Mouse (Mus musculus): ENCODE results near the gene Rffl. TPM values are rescaled to one million over a fixed set of nuclear protein-coding genes. Genes with fewer than 3 reads are reported as not detected.

The Rffl gene
- total RNA-seq, 2 experiments from 2014 or later: 11.0 to 11.7 TPM

DNA sequence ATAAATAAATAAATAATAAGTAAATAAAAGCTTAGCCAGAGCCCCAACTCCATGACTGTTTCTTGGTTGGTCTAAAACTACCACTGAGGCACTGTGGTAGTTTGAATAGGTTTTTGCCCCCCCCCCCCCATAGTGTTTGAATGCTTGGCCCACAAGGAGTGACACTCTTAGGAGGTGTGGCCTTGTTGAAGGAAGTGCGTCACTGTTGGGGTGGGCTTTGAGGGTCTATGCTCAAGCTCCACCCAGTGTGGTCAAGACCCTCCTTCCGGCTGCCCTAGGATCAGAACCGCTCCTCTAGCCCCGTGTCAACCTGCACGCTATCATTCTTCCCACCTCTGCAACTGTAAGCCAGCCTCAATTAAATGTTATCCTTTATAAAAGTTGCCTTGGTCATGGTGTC lies 4.6 kb upstream of the Rffl start:
- DNase-seq (ENCODE audit: low spot score in 2 of 2): no peak

DNA sequence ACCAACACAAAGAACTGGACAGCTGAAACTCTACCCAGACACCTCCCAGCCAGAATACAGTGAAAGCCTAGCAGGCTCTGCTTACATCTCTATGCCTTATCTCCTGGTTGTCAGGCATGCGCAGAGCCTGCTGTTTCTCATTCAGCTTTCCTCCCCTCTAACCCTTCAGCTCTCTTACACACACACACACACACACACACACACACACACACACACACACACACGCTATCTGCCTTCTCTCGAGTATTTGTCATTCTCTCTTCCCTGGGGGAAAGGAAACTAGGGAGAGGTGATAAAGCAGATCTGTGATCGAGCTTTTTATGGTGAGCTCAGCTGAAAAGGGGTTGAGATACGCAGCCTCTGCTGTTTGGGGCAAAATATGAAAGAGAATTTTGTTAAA lies 3.9 kb upstream of the Rffl start:
- no peak for DNase-seq (ENCODE audit: low spot score in 2 of 2)

DNA sequence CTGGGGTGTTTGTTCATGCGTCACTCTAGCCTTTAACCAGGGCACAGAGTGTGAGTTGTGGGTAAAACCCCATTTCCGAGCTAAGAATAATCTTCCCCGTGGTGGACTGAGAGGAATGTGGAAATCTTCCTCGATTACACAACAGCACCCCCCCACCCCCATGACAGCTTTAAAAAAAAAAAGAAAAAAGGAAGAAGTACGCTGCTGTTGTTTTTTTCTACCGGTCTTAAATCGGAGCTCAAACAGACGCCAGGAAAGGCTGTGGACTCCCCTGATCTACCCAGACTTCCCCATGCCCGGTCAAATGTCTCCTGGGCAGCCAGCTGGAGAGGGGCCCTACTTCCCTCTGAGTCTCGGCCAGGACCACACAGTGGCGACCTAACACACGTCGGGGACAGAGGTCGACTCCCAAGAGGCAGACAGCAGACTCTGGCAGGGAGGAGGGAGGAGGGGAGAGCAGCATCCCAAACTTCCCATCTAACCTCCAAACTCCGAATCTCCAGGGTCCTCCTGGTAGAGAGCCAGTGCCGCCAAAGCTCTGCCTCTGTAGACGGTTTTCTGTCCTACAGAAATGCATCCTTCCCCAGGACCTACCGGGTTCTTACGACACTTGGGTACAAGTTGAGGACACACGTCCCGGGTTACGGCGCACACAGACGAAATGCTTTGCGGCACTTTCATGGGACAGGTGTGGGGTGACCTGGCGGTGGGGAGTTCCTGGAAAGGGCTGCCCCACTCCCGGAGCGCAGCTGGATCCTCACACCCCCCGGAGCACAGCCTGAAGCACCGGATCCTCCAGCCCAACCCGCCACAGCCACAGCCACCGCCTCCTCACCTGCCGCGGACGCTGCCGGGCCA lies 608 bp downstream of the Rffl start:
- peak in 1 of 2 experiments; percentile 33 for DNase-seq (ENCODE audit: low spot score in 2 of 2)

DNA sequence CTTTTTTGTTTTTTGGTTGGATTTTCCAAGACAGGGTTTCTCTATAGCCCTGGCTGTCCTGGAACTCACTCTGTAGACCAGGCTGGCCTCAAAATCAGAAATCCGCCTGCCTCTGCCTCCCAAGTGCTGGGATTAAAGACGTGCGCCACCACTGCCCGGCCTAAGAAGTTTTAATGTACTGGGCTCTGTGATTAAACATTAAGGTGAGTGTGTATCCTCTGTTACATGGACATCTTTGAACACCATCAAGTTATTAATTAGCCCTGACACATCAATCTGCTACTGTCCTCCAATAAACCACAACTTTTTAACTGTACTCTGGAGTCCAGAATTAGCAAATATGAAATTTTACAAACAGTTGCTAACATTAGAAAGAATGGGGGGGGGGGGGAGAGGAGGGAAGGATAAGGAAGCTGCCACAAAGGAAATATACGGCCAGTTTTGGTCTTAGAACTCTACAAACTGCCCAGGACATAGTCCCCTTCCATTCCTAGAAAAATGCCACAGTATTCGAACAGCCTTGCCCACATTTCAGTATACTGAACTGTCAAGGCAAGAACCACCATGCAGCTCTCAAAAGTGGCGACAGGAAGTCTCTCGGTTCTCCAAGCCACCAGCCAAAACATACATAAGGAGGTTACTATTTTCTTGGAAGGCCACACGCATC lies 1.4 kb downstream of the Rffl start:
- DNase-seq (ENCODE audit: low spot score in 2 of 2): no peak

DNA sequence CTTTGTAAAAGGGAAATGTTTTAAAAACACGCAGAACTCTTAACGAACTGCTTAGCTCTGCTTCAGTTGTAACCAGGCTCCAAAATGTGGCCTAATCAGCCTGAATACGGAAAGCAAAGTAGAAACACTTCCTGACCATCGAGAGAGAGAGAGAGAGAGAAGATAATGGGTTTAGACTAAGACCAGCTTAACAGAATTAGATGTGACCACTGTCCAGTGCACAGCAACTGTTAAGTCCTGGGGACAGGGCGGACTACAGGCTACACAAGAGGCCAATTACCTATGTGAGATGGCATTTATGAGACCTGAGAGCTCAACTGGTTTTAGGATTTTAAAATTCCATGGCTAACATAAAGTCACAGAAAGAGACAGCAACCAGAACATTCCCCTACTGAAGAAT lies 3.1 kb downstream of the Rffl start:
- DNase-seq (ENCODE audit: low spot score in 2 of 2): no peak

DNA sequence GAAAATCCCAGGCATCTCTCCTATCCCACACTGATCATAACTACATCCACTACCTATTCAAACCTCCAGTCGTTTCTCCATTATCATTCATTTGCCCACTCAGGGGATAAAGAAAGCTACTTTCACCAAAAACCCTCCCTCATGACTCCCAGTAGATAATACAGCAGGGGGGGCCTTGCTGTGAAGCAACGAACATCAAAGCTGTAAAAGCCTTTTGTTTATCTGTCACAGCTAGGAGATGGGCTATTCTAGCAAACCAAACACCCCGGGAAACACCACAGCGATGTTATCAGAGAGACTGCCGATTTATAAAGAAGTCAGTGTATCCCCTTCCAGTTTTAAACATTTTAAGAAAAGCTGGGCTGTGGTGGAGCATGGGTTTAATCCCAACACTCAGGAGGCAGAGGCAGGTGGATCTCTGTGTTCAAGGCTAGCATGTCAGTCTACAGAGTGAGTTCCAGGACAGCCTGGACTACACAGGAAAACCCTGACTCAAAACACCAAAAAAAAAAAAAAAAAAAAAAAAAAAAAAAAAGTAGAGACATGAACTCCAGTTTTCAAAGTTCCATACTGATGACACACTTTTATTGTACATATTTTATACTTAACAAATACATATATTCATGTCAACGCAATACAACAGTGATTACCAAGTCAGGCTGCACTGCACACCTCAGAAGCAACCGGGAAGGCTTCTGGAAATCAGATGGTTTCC lies 4.0 kb downstream of the Rffl start:
- DNase-seq (ENCODE audit: low spot score in 2 of 2): no peak

DNA sequence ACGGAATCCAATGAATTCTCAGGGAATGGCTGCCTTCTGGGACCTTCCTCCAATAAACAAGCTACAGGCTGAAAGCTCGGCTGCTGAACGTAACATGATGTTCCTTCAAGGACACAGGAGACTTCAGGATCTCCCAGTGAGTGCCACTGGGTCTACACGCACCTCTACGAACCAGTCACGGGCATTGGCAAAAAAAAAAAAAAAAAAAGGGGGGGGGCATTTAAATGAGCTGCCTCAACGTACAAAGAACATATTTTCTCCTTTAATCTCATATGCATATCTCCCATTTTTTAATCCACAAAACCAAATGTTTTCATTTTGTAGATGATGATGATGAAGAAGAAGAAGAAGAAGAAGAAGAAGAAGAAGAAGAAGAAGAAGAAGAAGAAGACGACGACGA lies 5.1 kb downstream of the Rffl start:
- DNase-seq (ENCODE audit: low spot score in 2 of 2): no peak

DNA sequence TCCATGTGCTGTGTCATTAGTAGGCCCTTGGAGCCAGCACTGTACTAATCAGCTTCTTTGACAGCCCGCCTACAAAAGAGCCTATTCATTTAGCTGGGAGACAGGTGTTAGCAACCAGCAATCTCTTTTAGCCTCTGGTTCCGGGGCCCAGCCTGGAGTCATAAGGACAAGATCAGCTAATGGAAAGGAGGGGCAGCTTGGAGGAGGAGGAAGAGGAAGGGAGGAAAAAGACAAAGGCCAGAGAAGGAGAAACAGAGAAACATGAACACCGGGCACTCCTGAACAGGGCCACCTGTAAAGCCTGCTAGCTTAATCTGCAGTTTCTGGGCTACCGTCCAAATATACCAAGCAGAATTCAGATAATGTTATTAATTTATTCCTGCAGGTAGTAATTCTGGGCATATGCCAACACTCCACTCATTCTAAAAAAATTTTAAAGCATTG lies 7.5 kb downstream of the Rffl start:
- no peak for DNase-seq (ENCODE audit: low spot score in 2 of 2)

DNA sequence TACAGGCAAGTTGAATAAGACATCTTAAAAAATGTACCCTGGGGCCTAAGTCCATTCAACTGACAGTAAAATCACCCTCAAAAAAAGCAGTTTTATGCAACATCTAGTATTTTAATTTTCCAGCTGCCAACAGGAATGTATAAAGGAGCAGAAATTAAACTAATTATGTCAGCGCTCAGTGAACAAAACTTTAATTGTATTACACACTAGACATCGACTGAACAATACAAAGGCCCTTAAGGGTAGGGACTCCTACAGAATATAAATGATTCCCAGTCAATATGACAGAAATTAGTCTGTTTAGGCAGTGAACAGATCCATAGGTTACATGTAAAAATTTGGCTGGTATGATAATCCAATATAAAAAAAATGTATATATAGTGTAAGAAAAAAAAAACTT lies 8.0 kb downstream of the Rffl start:
- no peak for DNase-seq (ENCODE audit: low spot score in 2 of 2)

DNA sequence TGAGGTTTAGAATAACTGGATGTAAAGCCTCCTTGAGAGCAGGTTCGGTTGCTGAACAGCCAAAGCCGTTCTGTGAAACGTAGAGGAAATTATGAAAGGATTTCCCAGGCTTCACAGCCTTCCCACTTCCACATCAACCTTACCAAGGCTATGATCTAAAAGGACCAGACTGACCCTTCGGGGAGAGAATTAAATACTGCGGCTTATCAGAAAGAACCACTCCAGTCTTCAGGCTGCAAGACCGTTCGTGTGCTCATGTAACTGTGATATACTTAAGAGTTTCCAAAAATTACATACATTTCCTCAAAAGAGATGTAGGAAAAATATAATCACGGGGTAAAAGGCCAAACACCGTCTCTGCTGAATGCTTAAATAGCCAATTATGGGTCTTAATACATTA lies 8.4 kb downstream of the Rffl start:
- DNase-seq (ENCODE audit: low spot score in 2 of 2): no peak

DNA sequence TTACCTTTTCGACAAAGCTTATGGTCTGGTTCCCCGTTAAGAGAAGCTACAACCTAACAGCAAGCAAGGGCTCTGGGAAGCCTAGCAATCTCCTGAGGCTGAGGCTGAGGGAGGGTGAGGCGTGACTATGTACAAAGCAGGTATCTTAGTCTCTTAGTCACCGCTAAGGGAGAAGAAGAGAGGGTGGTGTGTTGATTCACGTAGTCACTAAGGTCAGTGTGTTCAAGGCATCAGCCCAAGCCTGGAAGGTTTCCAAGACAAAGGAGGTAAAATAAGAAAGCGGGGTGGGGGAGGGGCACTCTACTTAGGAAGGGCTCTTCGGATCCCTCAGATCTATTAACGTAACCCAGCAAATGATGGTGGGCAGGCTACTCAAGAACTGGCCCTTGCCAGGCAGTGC lies 9.5 kb downstream of the Rffl start:
- no peak for DNase-seq (ENCODE audit: low spot score in 2 of 2)

DNA sequence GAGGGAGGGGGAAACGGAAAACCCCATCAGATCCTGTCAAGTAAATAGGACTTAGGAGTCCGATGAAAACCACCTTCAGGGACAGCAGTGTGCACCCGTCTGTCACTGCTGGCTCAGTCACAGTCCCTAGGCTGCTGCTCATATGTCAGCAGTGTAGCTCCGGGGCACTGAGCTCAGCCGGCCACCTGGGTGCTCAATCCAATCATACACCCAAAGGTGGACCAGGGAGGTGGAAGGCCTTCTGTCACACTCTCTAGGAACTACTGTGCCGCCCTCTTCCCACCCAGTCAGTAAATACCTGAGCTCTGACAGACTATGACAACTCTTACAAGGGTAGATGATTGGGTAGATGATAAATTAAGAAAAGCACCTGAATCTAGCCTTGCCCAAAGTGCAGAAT lies 10.3 kb downstream of the Rffl start:
- DNase-seq (ENCODE audit: low spot score in 2 of 2): no peak

DNA sequence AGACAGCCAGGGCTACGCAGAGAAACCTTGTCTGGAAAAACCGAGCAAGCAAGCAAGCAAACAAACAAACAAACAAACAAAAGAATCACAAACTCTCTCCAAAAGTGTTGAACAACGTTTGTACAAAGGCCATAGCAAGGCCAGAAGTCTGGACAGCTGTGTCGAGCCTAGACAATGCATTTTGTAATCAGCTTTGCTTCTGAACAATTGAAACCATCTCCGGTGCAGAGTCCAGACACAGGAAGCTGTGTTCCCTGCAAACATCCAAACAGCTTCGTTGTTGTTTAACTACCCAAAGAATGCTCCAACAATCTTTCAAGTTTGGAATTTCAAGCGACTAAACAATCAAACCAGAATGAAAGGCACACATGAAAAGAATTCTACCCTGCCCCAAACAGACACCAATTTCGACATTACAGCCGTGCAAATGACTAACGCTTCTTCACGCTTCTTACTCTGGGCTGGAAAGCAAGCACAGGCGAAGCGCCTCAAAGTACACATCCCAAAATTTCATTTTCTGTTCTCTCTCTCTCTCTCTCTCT lies 13.6 kb downstream of the Rffl start:
- DNase-seq (ENCODE audit: low spot score in 2 of 2): no peak

DNA sequence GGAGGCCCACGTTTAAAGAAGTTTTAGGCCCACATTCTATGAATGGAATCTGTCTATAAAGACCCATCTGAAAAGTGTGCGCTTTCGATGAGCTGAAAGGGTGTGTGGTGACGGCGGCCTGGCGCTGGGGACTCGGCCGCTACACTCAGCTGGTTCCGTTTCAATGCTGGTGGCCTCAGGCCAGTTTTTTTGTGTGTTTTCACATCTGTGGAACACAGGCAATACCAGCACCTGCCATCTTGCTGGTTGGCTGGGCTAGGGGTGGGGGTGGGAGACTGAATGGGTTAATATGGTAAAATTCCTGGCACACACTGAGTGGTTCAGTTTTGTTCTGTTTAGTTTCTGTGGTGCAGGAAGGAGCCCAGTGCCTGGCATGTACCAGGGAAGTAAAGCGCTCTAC lies 15.0 kb downstream of the Rffl start:
- peak in 1 of 2 experiments; percentile 28 for DNase-seq (ENCODE audit: low spot score in 2 of 2)

DNA sequence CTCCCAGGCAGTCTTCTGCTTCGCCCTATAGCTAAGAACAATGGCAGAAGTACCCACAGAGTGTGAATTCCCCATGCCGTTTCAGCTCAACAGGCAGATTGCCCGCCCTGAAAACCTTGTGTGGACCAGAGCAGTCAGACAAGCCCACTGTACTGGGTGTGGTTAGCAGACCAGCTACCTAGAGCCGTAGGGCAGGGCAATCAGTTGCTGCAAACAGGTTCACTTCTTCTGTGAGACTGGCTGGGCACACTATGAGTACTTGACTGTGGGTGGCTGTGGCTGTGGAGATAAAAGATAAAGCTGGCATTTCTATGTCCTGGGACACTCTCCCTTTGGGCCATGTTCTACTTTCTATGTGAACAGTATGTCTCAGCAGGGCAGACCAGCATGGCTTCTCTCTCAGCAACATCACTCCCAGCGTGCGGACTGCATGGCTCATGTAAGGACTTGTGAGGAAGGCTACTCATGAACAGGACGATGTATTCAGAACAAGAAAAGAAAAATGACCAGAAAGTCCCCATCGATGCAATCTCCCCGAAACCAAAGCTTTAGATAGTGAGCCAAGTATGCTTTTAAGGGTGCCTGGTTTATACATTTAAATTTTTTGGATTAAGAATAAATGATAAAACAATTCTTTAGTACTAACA lies 15.6 kb downstream of the Rffl start:
- no peak for DNase-seq (ENCODE audit: low spot score in 2 of 2)

DNA sequence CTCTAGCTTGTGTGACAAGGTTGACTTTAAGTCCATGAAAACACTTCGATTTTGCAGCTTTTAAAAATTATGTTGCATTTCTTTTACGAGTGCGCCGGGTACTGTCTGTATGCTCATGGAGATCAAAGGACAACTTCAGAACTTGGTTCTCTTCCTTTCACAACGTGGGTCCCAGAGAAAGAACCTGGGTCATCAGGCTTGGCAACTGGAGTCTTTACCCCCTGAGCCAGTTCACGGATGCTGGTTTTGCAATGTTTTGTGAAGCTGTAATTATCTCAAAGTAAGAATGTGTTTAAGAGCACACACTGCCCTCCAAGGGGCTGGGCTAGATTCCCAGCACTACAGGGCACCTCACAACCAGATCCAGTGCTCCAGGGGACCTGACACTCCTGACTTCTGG lies 16.9 kb downstream of the Rffl start:
- DNase-seq (ENCODE audit: low spot score in 2 of 2): no peak

DNA sequence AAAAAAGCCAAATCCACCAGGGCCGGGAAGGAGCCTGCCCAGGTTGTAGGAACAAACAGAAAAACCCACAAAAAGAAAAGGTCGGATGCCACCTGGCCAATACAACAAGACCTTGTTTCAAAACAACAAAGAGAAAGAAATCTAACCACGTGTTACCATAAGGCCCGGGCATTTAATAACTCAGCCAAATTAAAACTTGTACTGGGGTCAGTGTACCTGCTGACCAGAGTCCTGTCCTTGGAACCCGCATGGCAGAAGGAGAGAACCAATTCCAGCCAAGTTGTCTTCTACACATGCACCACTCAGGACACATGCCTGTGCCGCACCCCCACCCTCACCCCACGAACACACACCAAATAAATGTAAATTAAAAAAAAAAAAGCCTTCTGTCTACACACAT lies 18.1 kb downstream of the Rffl start:
- no peak for DNase-seq (ENCODE audit: low spot score in 2 of 2)

DNA sequence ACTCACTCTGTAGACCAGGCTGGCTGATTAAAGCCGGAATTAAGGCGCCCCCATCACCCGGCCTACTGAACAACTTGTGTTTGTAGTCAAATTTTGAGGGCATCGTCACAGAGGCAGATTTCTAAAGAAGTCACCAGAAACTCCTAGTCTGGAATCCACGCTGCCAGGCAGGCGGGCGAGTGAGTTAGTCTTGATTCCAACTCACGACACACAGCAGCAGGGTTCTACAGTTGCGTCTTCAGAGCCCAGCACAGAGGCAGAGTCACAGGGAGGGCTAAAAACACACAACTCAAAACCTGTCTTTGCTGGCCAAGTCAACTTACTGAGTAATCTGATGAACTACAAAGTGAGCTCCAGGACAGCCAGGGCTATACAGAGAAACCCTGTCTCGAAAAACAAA lies 18.5 kb downstream of the Rffl start:
- no peak for DNase-seq (ENCODE audit: low spot score in 2 of 2)

DNA sequence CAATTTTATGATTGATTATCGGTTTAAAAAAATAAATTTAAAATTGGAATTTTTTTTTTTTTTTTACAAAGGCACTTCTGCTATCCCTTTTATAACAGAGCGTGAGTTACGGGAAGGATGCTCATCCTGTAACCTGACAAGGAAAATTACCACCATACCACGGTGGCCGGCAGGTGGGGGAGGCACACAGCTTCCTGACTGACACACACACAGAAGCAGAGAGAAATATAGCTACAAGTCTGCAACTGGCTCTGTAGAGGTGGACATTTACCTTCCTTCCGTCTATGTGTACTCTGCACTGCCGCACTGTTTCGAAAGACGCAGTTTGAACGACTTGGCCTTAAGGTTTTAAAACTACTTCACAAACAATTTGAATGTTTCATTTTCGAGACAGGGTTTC lies 18.9 kb downstream of the Rffl start:
- DNase-seq (ENCODE audit: low spot score in 2 of 2): no peak

DNA sequence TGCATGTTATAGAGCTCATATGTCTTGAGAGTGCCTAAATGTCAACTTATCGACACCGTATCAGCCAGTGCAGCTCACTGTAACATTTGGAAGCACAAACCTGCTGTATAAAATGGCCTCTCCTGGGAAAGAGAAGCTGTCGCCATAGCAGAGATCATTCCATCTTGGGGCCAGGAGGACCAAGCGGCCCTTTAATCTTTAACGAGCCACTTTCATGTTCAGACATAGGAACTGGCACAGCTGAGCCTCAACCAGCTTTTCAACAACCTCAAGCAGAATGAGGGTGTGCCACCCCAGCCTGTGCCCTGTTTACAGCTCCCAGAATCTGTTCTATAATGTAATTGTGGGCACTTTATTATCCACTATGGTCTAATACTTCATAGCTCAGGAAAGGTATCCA lies 20.8 kb downstream of the Rffl start:
- DNase-seq (ENCODE audit: low spot score in 2 of 2): no peak

DNA sequence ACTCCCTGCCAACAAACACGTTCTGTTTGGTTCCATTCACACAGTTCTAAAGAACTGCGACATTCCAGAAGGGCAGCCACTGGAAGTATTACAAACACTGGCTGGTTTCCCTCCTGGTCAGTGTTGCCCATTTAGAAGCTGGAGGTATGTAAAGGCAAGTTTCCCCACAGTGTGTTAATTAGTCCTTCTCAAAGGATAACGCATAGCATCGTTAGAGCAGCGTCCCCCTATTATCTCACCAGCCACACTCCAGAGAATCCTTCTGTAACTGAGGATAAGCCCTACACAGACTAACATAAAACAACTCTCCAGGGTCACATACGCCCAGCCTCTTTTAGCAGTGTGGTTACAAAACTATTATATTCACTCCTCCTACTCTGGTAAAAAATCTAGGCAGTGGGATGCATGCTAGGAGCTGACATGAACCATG lies 23.4 kb downstream of the Rffl start:
- DNase-seq (ENCODE audit: low spot score in 2 of 2): no peak

All from layer of hippocampus, postnatal 14 days (tissue).